Mouse (Mus musculus): ENCODE results near the gene Syne1. TPM values are rescaled to one million over a fixed set of nuclear protein-coding genes. Genes with fewer than 3 reads are reported as not detected.

Syne1 gene
- 10 to 100 TPM; 12.1 to 19.7 TPM for polyA plus RNA-seq (2017; shearing (Covaris generic))

DNA sequence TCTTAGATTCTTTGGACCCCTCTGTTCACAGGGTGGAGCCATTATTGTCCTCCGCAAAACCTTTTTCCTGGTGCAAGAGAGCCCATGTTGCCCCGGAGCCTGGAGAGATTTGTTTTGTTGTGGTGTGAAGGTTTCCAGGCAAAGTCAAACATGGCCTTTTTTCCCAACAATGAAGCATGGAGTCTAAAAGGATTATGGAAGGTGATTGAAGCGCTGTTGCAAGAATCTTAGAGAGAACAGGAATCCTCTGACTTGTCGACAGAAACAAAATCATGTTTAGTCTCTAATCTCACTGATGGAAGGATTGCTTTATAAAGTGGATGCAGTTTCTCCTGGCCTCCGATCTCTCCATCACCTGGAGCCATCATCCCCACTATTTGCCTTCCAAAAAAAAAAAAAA is at the start of gene Syne1:
Gene Syne1 (minus strand): TSS at position 101 of the 400 bp plus-strand sequence.

DNA sequence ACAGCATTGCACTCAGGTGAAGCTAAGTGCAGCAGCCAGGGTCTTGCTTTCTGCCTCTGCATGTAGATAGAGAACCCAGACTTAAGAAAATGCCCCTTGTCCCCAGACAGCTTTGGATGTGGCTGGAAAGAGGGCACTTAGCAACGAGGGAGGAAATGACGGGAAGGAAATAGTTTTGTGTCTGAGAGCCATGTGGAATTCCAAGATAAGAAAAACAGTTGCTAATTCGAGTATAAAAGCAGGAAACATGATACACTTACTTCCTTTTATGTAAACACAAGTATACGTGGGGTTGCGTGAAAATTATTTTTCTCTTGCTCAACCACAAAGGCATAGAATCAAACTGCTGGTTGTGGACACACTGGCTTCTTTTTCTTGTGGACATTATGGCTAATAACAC is 42.2 kb upstream of the Syne1 start, which contains the start of gene Myct1:
Gene Myct1 (plus strand): TSS at position 312 of the 400 bp plus-strand sequence.

GRCm38 (mm10) chr10:5068676-5069265 is 482.5 kb downstream of the Syne1 start, which contains the start of gene Gm10097:
Gene Gm10097, plus strand, starts transcription at chr10:5069192.

Other genes starting within 250 kb of the Syne1 start
- not detected for gene Myct1, start 42.3 kb upstream of the Syne1 start, polyA plus RNA-seq (2017; shearing (Covaris generic))
- not detected for gene Vip, start 87.7 kb upstream of the Syne1 start, polyA plus RNA-seq (2017; shearing (Covaris generic))